Mouse (Mus musculus) bone marrow, adult 2 months (tissue): ENCODE data around the gene Mettl17.

Source experiments
- CTCF ChIP-seq: fragments of 200-500 bp; IDR thresholded peaks from 2 replicates; pipeline ENCODE4 v1.5.1; 2011; ENCODE audit warnings: low read length, control low read depth; ENCODE audit not compliant: control insufficient read depth, insufficient read depth
- POLR2A ChIP-seq: fragments of 200-500 bp; IDR thresholded peaks from 2 replicates; pipeline ENCODE4 v1.6.1; 2011; ENCODE audit warnings: low read depth, mild to moderate bottlenecking, control low read depth, low read length, borderline replicate concordance; ENCODE audit not compliant: control insufficient read depth

DNA sequence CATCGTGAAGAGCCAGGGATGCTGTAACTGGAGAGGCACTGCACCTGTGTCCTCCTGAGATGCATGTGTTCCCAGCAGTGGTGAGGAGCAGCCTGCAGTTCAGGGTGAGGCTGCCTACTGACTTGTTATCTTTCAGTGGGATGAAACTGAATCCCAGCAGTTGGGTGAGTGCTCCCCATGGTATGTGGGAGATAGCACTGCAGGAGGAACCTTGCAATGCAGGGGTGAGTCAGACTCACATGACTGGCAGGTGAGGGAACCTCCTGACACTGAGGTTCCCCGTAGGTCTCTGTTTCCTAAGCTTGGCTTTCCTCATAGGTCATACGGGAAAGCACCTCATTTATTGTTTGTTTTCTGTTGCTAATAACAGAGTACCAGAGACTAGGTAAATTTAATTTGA is 7.1 kb upstream of the Mettl17 start:
- TF ChIP-seq CTCF: no peak
- TF ChIP-seq POLR2A: no peak
